Mouse (Mus musculus) heart, postnatal 0 days (tissue): ENCODE results near the gene Gstm5. TPM values are rescaled to one million over a fixed set of nuclear protein-coding genes. Genes with fewer than 3 reads are reported as not detected.

Experiments used
- ATAC-seq: fragments of 200-750 bp; cut with Nextera tagmentation; 2 replicates; pipeline ENCODE4 v1.8.0; 2017; ENCODE audit warnings: low read depth, moderate number of reproducible peaks, moderate library complexity; ENCODE audit not compliant: insufficient read depth
- DNase-seq: peaks from one replicate; pipeline ENCODE4 v3.0.0-alpha.2; 2016; ENCODE audit warnings: low spot score
- H3K27ac ChIP-seq: fragments of 300-500 bp; sonication (generic); 2 replicates; pipeline ENCODE4 v1.5.1; 2014; ENCODE audit warnings: low read depth, mild to moderate bottlenecking
- H3K27me3 ChIP-seq: fragments of 300-500 bp; sonication (generic); 2 replicates; pipeline ENCODE4 v1.6.1; 2014; ENCODE audit warnings: low read length, mixed read lengths; ENCODE audit not compliant: control insufficient read depth, insufficient read depth
- H3K36me3 ChIP-seq: fragments of 300-500 bp; sonication (generic); replicated peaks from 2 replicates; pipeline ENCODE4 v1.6.1; 2014; ENCODE audit warnings: low read length, mixed read lengths; ENCODE audit not compliant: control insufficient read depth, insufficient read depth
- H3K4me1 ChIP-seq: fragments of 300-500 bp; sonication (generic); 2 replicates; pipeline ENCODE4 v1.6.1; 2014; ENCODE audit warnings: antibody characterized with exemption; ENCODE audit not compliant: control insufficient read depth, insufficient read depth
- H3K4me2 ChIP-seq: fragments of 300-500 bp; sonication (generic); 2 replicates; pipeline ENCODE4 v1.6.1; 2014; ENCODE audit warnings: low read depth, mild to moderate bottlenecking, low read length, moderate library complexity
- H3K4me3 ChIP-seq: fragments of 300-500 bp; sonication (generic); 2 replicates; pipeline ENCODE4 v1.5.1; 2014; ENCODE audit warnings: low read depth, low read length
- H3K9ac ChIP-seq: fragments of 300-500 bp; sonication (generic); replicated peaks from 2 replicates; pipeline ENCODE4 v1.6.1; 2014; ENCODE audit warnings: low read depth, low read length, mixed read lengths
- H3K9me3 ChIP-seq: fragments of 300-500 bp; sonication (generic); replicated peaks from 2 replicates; pipeline ENCODE4 v1.6.1; 2016; ENCODE audit warnings: low read length; ENCODE audit not compliant: control insufficient read depth
- CTCF ChIP-seq: IDR thresholded peaks from 2 replicates; pipeline ENCODE4 v1.5.1; 2016; ENCODE audit warnings: antibody characterized with exemption, control low read depth, low read depth
- EP300 ChIP-seq: IDR thresholded peaks from 2 replicates; pipeline ENCODE4 v1.6.1; 2016; ENCODE audit warnings: antibody characterized with exemption, low read depth
- WGBS: fragments of 180-500 bp; shearing (Covaris S2); extraction: QIAGEN DNeasy Blood & Tissue Kit; methylation state at CpG from one replicate; pipeline ENCODE4 v1.1.7; 2014; 5-methylcytosine and 5-hydroxymethylcytosine counted together
- polyA plus RNA-seq: library from polyadenylated mRNA; unstranded; fragments of >200 nt; fragmentation: Nextera tagmentation; extraction: Ambion mirVana; gene quantifications from 2 replicates; pipeline ENCODE4 v1.2.1, GENCODE M21; 2015
- total RNA-seq: library from RNA; depleted of rRNA; stranded (reverse); fragments of >200 nt; gene quantifications from 2 replicates; pipeline ENCODE4 v1.2.3, GENCODE M21; 2014; ENCODE audit warnings: low replicate concordance; rRNA removed

The Gstm5 gene
- 81.9 and 98.4 TPM in 2 replicates for total RNA-seq
- 132 and 138 TPM in 2 replicates for polyA plus RNA-seq

DNA sequence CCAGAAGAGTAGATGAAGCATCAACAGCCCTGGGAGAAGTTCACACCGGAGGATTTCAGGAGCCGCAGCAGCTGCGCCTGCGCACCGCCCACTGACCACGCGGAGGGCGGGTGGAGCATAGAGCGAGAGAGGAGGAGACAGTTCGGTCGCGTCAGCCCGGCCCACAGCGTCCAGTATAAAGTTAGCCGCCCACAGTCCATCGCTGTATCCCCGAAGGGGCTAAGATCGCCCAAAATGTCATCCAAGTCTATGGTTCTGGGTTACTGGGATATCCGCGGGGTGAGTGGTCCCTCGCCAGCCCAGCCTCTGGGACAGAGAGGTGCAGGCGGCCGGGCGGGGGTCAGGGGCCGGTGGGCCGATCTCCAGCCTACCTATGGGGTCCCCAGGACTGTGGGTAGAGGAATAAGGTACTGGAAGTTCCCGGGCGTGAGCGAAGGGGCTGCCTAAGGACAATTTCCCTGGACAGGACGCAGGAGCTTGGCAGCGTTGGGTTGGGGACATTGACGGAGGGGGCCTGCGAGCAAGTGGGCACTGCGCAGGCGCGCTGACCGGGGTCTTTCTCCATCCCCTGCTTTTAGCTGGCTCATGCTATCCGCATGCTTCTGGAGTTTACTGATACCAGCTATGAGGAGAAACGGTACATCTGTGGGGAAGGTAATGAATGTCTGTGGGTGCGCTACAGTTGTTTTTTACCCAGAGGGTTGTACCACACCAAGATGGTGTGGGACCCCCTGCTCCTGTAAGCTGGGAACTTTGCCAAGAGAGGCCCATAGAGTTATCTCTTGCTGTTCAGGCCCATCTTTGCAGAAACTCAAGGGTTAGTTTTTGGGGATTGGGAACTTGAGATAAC lies at the start of gene Gstm5:
Gene Gstm5 (plus strand): TSS at position 102 of the 850 bp plus-strand sequence.
- WGBS = 9% methylated on average over 38 of the region's 40 CpGs
- peak; percentile 95 for ATAC-seq
- TF ChIP-seq CTCF (no peak), EP300 (no peak)

DNA sequence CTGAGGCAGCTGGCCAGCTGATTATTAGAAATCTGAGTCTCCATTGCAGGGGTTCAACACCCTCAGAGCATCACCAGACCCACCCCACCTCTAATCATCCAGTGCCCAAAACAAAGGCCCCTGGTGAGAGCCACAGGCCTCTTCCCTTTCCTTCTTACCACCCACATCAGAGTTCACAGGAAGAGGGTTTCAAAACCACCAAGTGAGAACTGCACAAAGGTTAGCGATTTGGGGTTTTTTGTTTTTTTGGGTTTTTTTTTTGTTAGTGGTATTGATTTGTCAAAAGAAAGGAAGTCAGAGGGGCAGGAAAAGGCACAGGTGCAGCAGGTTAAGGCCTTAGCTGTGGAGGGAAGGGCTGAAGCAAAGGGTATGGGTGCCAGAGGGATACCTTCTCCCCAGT lies 49.4 kb upstream of the Gstm5 start:
- no peaks in the 10 kb centered on the region for H3K27me3 ChIP-seq
- H3K9ac ChIP-seq = no peak overlapping the region
- no peak overlapping the region for H3K4me3 ChIP-seq
- no peak overlapping the region for H3K4me2 ChIP-seq
- H3K9me3 ChIP-seq = no peaks in the 10 kb centered on the region
- H3K4me1 ChIP-seq = peaks cover 35% of the 10 kb centered on the region
- TF ChIP-seq CTCF (no peak), EP300 (no peak)
- WGBS = 73% methylated on average over 1 of the region's 1 CpGs
- DNase-seq (no peak), ATAC-seq (no peak)
- H3K27ac ChIP-seq = no peak overlapping the region
- no peaks in the 10 kb centered on the region for H3K36me3 ChIP-seq

More for the DNA sequence above, at the start of gene Gstm5:
- Histone ChIP-seq H3K4me2 (peak within 1 kb of the TSS; percentile 96), H3K36me3 (0 out of 2 replicates have a peak, but pooled peaks cover 5% of the 10 kb centered on the region), H3K4me1 (peaks cover 11% of the 10 kb centered on the region; the same call in 1 of the 2 replicates), H3K4me3 (peak within 1 kb of the TSS; percentile 81), H3K27me3 (no peaks in the 10 kb centered on the region), H3K27ac (peak within 1 kb of the TSS; percentile 77), H3K9me3 (no peaks in the 10 kb centered on the region), H3K9ac (peak within 1 kb of the TSS; percentile 83)
- peak; percentile 88 for DNase-seq

DNA sequence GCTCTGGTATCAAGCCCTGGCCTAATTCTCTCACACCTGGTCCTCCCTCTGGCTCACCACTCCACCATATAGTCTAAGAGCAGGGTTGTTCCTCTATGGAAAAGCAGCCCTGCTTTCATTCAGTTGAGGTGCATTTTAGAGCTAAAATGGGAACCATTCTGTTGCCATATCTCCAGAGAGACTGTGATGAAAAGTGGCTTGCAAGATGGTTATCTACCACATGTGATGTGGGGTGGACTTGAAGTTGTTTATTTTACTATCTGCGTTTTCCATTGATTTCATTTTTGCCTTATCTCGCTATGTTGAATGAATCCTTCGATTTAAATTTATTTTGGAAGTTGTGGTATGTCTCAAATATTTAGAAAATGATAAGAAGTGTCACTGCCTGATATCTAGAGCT lies 48.8 kb upstream of the Gstm5 start:
- ATAC-seq = no peak
- Histone ChIP-seq H3K9ac (no peak overlapping the region), H3K9me3 (no peaks in the 10 kb centered on the region), H3K36me3 (no peaks in the 10 kb centered on the region), H3K4me3 (no peak overlapping the region), H3K27ac (no peak overlapping the region), H3K4me1 (peaks cover 29% of the 10 kb centered on the region), H3K27me3 (no peaks in the 10 kb centered on the region), H3K4me2 (no peak overlapping the region)
- TF ChIP-seq EP300 (no peak), CTCF (no peak)
- no peak for DNase-seq
- WGBS = 43% methylated on average over 3 of the region's 3 CpGs

DNA sequence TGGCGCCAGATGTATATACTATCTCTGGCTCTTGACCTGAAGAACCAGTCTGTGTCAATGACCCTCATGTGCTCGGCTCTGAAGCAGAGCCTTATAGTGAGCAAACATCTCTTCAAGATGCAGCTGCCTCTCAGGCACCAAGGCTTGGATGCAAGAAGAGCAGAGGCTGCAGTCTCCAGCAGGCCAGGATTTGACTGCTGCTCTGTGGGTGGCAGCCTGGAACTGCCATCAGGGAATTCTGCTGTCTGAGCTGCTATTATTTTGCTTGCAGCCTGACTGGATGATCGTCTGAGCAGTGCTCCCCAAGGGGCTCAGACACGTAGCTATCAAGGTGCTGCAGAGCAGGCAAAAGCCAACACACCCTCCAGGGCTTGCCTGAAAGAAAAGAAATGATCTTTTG lies 47.5 kb upstream of the Gstm5 start:
- no peak overlapping the region for H3K4me3 ChIP-seq
- ATAC-seq = no peak
- H3K27me3 ChIP-seq = no peaks in the 10 kb centered on the region
- no peak overlapping the region for H3K4me2 ChIP-seq
- no peak overlapping the region for H3K9ac ChIP-seq
- no peak overlapping the region for H3K27ac ChIP-seq
- TF ChIP-seq EP300 = no peak
- TF ChIP-seq CTCF = no peak
- no peaks in the 10 kb centered on the region for H3K9me3 ChIP-seq
- peaks cover 29% of the 10 kb centered on the region for H3K4me1 ChIP-seq
- H3K36me3 ChIP-seq = no peaks in the 10 kb centered on the region
- no peak for DNase-seq
- WGBS = 61% methylated on average over 4 of the region's 4 CpGs

DNA sequence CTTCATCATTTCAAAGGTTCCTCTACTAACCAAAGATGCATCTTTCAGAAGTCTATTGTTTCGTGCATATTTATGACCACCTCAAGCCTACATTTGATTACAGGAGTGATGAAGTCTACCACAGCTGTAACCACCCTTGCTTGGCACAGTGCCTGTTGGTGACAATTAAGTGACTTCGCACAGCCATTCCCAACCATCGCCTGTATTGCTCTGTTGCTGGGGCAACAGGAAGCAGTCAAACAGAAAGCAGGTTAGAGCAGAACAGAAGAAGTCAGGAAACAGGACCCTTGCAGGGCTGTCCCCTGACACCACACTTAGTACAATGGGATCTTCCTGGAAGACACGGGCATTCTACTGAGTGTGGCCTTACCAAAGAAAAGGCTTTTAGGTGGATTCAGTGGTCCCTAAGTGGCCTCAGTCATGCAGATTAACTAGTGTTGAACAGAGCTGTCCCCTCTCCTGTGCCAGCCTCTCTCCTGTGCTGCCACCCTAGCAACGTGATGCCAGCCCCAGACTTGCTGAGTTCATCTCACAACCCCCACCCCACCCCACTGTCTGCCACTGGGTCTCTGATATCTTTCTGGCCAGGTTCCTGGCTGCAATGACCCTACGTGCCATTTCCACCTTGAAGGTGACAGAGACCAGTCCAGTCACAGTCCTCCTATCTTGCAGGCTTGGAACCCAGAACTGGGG lies 46.5 kb upstream of the Gstm5 start:
- Histone ChIP-seq H3K4me3 (no peak overlapping the region), H3K9ac (no peak overlapping the region), H3K9me3 (no peaks in the 10 kb centered on the region), H3K4me1 (peaks cover 27% of the 10 kb centered on the region), H3K27ac (no peak overlapping the region), H3K27me3 (no peaks in the 10 kb centered on the region), H3K4me2 (no peak overlapping the region), H3K36me3 (no peaks in the 10 kb centered on the region)
- DNase-seq = no peak
- 0 out of 2 replicates have a peak, but pooled peaks have one; percentile 16 for ATAC-seq
- TF ChIP-seq CTCF (no peak), EP300 (no peak)
- WGBS = 42% methylated on average over 6 of the region's 6 CpGs
